8 mouse cellular contexts compared by ENCODE assay signal in genomic region chr14:31133023-31133665, GRCm38 (mm10). TPM values are rescaled to one million over a fixed set of nuclear protein-coding genes. Genes with fewer than 3 reads are reported as not detected.
A peak's percentile ranks its signal among the peaks of the same experiment; 100 is the strongest.
DNase-seq lines count a peak whose midpoint lies in the region; ATAC-seq lines count a peak whose summit lies in the region.

No protein-coding gene starts in this region.

- 72% methylated on average over 11 of the region's 11 CpGs for WGBS in heart, embryonic 10.5 days
- 75% methylated on average over 11 of the region's 11 CpGs for WGBS in limb, embryonic 11.5 days
- WGBS in midbrain, embryonic 12.5 days: 82% methylated on average over 11 of the region's 11 CpGs

- intact Hi-C loops in heart, postnatal 25 days (cut with DNase I): loop anchor here (2.0 to 5.0 kb wide), 2 partner anchors 32 to 114 kb away; no protein-coding TSS in a partner anchor

- peak overlapping the region; percentile 95; the same call in 1 of the 2 replicates for H3K4me3 ChIP-seq in heart, embryonic 10.5 days
- no peak overlapping the region for H3K4me3 ChIP-seq in limb, embryonic 11.5 days (ENCODE audit: low read depth, low read length)
- H3K4me3 ChIP-seq in midbrain, embryonic 12.5 days: peak overlapping the region; percentile 84; the same call in 1 of the 2 replicates

- H3K4me1 ChIP-seq in heart, embryonic 10.5 days: peaks cover 37% of the 10 kb centered on the region
- peaks cover 15% of the 10 kb centered on the region for H3K4me1 ChIP-seq in limb, embryonic 11.5 days (ENCODE audit: control insufficient read depth, insufficient read depth, low read length)
- H3K4me1 ChIP-seq in midbrain, embryonic 12.5 days: peaks cover 37% of the 10 kb centered on the region

- ATAC-seq in limb, embryonic 11.5 days (ENCODE audit: insufficient number of reproducible peaks, low FRiP score, low TSS enrichment, low read depth): no peak
- ATAC-seq in midbrain, embryonic 12.5 days (ENCODE audit: low FRiP score, low read depth): no peak

- H3K9ac ChIP-seq in limb, embryonic 11.5 days (ENCODE audit: low read length): peak overlapping the region; percentile 27; the same call in 1 of the 2 replicates
- H3K9ac ChIP-seq in midbrain, embryonic 12.5 days (replicated peaks): peak overlapping the region; percentile 95

- peaks cover 44% of the 10 kb centered on the region for H3K36me3 ChIP-seq in heart, embryonic 10.5 days
- peaks cover 27% of the 10 kb centered on the region for H3K36me3 ChIP-seq in limb, embryonic 11.5 days (ENCODE audit: control insufficient read depth, insufficient read depth, low read length)
- peaks cover 50% of the 10 kb centered on the region for H3K36me3 ChIP-seq in midbrain, embryonic 12.5 days

- H3K9me3 ChIP-seq in heart, embryonic 10.5 days: no peaks in the 10 kb centered on the region
- no peaks in the 10 kb centered on the region for H3K9me3 ChIP-seq in limb, embryonic 11.5 days (ENCODE audit: control insufficient read depth, low read length)
- H3K9me3 ChIP-seq in midbrain, embryonic 12.5 days: no peaks in the 10 kb centered on the region

- H3K27ac ChIP-seq in heart, embryonic 10.5 days: peak overlapping the region; percentile 53; the same call in 1 of the 2 replicates
- H3K27ac ChIP-seq in limb, embryonic 11.5 days (replicated peaks; ENCODE audit: low read depth, low read length): no peak overlapping the region
- peak overlapping the region; percentile 36; the same call in 1 of the 2 replicates for H3K27ac ChIP-seq in midbrain, embryonic 12.5 days (replicated peaks)

- H3K27me3 ChIP-seq in heart, embryonic 10.5 days (ENCODE audit: insufficient read depth, poor library complexity, severe bottlenecking): no peaks in the 10 kb centered on the region
- no peaks in the 10 kb centered on the region for H3K27me3 ChIP-seq in limb, embryonic 11.5 days (ENCODE audit: control insufficient read depth, insufficient read depth, low read length)
- H3K27me3 ChIP-seq in midbrain, embryonic 12.5 days: no peaks in the 10 kb centered on the region

- DNase-seq in heart, embryonic 10.5 days (ENCODE audit: low spot score): peak; percentile 71
- DNase-seq in heart, postnatal 25 days (ENCODE audit: low spot score): no peak
- peak; percentile 79 for DNase-seq in fat pad, adult 2 months (ENCODE audit: extremely low read depth, low read depth, low spot score)
- DNase-seq in limb, embryonic 11.5 days (ENCODE audit: low spot score): no peak
- no peak for DNase-seq in frontal cortex, postnatal 36 days (ENCODE audit: low spot score in 2 of 2)
- DNase-seq in adrenal gland, postnatal 36 days: no peak
- no peak for DNase-seq in urinary bladder, adult 2 months (ENCODE audit: low spot score)

- H3K4me2 ChIP-seq in limb, embryonic 11.5 days (ENCODE audit: low read depth, severe bottlenecking): no peak overlapping the region
- peak overlapping the region; percentile 74 for H3K4me2 ChIP-seq in midbrain, embryonic 12.5 days (replicated peaks)

RNA-seq across cellular contexts. Expression of gene Nt5dc2, which starts 2.3 kb away (rescaled TPM):
- 422 and 507 TPM in 2 replicates for polyA plus RNA-seq in heart, embryonic 10.5 days (2016; fragmentation: Nextera tagmentation; extraction: Ambion mirVana)
- 10 to 100 TPM; 18.2 to 22.6 TPM for total RNA-seq in heart, postnatal 25 days (2021)
- polyA plus RNA-seq in limb, embryonic 11.5 days (2014; fragmentation: Nextera tagmentation; extraction: Ambion mirVana): 569 and 606 TPM in 2 replicates
- 446 and 464 TPM in 2 replicates for polyA plus RNA-seq in midbrain, embryonic 12.5 days (2016; fragmentation: Nextera tagmentation; extraction: Ambion mirVana)
- total RNA-seq in adrenal gland, postnatal 36 days (2021): 10 to 100 TPM; 24.0 to 29.3 TPM
- 8.0 and 8.1 TPM in 2 replicates for polyA plus RNA-seq in urinary bladder, adult 2 months (2012; rRNA removed)

RNA-seq across cellular contexts. Expression of gene Smim4, which starts 4.4 kb away (rescaled TPM):
- 66.2 and 73.3 TPM in 2 replicates for polyA plus RNA-seq in heart, embryonic 10.5 days (2016; fragmentation: Nextera tagmentation; extraction: Ambion mirVana)
- total RNA-seq in heart, postnatal 25 days (2021): 10 to 100 TPM; 60.2 to 61.0 TPM
- polyA plus RNA-seq in limb, embryonic 11.5 days (2014; fragmentation: Nextera tagmentation; extraction: Ambion mirVana): 61.6 and 66.5 TPM in 2 replicates
- 61.1 and 62.3 TPM in 2 replicates for polyA plus RNA-seq in midbrain, embryonic 12.5 days (2016; fragmentation: Nextera tagmentation; extraction: Ambion mirVana)
- 10 to 100 TPM; 50.5 to 85.0 TPM for total RNA-seq in adrenal gland, postnatal 36 days (2021)
- polyA plus RNA-seq in urinary bladder, adult 2 months (2012; rRNA removed): 28.1 and 42.8 TPM in 2 replicates

RNA-seq across cellular contexts. Expression of gene Stab1, which starts 35.3 kb away (rescaled TPM):
- 28.9 and 30.2 TPM in 2 replicates for polyA plus RNA-seq in heart, embryonic 10.5 days (2016; fragmentation: Nextera tagmentation; extraction: Ambion mirVana)
- total RNA-seq in heart, postnatal 25 days (2021): 10 to 100 TPM; 76.4 to 76.8 TPM
- 15.5 and 15.7 TPM in 2 replicates for polyA plus RNA-seq in limb, embryonic 11.5 days (2014; fragmentation: Nextera tagmentation; extraction: Ambion mirVana)
- 39.7 and 40.3 TPM in 2 replicates for polyA plus RNA-seq in midbrain, embryonic 12.5 days (2016; fragmentation: Nextera tagmentation; extraction: Ambion mirVana)
- 10 to 100 TPM; 61.7 to 88.5 TPM for total RNA-seq in adrenal gland, postnatal 36 days (2021)
- 85.3 and 90.2 TPM in 2 replicates for polyA plus RNA-seq in urinary bladder, adult 2 months (2012; rRNA removed)

Comparison
In these comparisons a context has a peak if more than half of its experiments do, and no peak if none do; other contexts are left out.
1. DNase-seq: peak in heart, embryonic 10.5 days (single experiment) and fat pad, adult 2 months (single experiment); none in heart, postnatal 25 days (single experiment), limb, embryonic 11.5 days (single experiment), frontal cortex, postnatal 36 days (0 of 2), adrenal gland, postnatal 36 days (0 of 2) and urinary bladder, adult 2 months (single experiment).
2. RNA of gene Nt5dc2, which starts 2.3 kb away (polyA plus RNA-seq): 569 to 606 TPM in limb, embryonic 11.5 days, 422 to 507 TPM in heart, embryonic 10.5 days and 446 to 464 TPM in midbrain, embryonic 12.5 days; 8.0 to 8.1 TPM in urinary bladder, adult 2 months; every median in the first group is over 10 times any median in the second.